Mouse (Mus musculus) G1E (cell line): ENCODE results near the gene Rora. TPM values are rescaled to one million over a fixed set of nuclear protein-coding genes. Genes with fewer than 3 reads are reported as not detected.

ENCODE experiments used
- ATAC-seq: 2 replicates; pipeline ENCODE4 v1.8.0; 2016; ENCODE audit warnings: mild to moderate bottlenecking; ENCODE audit not compliant: insufficient number of reproducible peaks, poor library complexity, low FRiP score, severe bottlenecking; ENCODE audit errors: extremely low read depth
- DNase-seq: peaks from one replicate; pipeline ENCODE4 v3.0.0; 2012; ENCODE audit warnings: low spot score
- H3K27me3 ChIP-seq: 2 replicates; pipeline ENCODE4 v1.6.1; 2012; ENCODE audit warnings: mild to moderate bottlenecking, low read length, inconsistent platforms; ENCODE audit not compliant: insufficient read depth
- H3K36me3 ChIP-seq: replicated peaks from 2 replicates; pipeline ENCODE3; 2012; ENCODE audit warnings: mild to moderate bottlenecking, inconsistent platforms
- H3K4me1 ChIP-seq: 2 replicates; pipeline ENCODE4 v1.6.1; 2012; ENCODE audit warnings: low read depth, low read length, inconsistent platforms, mixed read lengths; ENCODE audit not compliant: insufficient read depth
- H3K4me3 ChIP-seq: 2 replicates; pipeline ENCODE4 v1.5.1; 2012; ENCODE audit warnings: low read depth, mild to moderate bottlenecking, inconsistent platforms, low read length, moderate library complexity, mixed read lengths
- H3K9me3 ChIP-seq: replicated peaks from 2 replicates; pipeline ENCODE4 v1.6.1; 2012; ENCODE audit warnings: inconsistent platforms
- CTCF ChIP-seq: IDR thresholded peaks from 2 replicates; pipeline ENCODE4 v1.5.1; 2012; ENCODE audit warnings: low read depth, low read length, inconsistent platforms, mixed read lengths
- GATA1 ChIP-seq: IDR thresholded peaks from 2 replicates; pipeline ENCODE4 v1.6.1; 2012; ENCODE audit warnings: borderline replicate concordance, low read length, inconsistent platforms, mixed read lengths
- GATA2 ChIP-seq: IDR thresholded peaks from 2 replicates; pipeline ENCODE4 v1.6.1; 2012; ENCODE audit warnings: low read depth, low read length, inconsistent platforms, borderline replicate concordance
- POLR2AphosphoS5 ChIP-seq: IDR thresholded peaks from 2 replicates; pipeline ENCODE4 v1.6.1; 2012; ENCODE audit warnings: low read depth, low read length, inconsistent platforms; ENCODE audit not compliant: insufficient replicate concordance
- TAL1 ChIP-seq: conservative IDR thresholded peaks from 2 replicates; pipeline ENCODE4 v1.6.1; 2012; ENCODE audit warnings: low read depth, low read length, inconsistent platforms, mixed read lengths
- polyA plus RNA-seq: library from polyadenylated mRNA; stranded (reverse); fragments of >175 nt; gene quantifications from 2 replicates; pipeline ENCODE4 v1.2.3, GENCODE M21; 2012
- total RNA-seq, 2 experiments: library from RNA; stranded (forward) in 1 of 2; stranded (reverse) in 1 of 2; fragments of 200-1000 nt in 1 of 2; fragments of >200 nt in 1 of 2; fragmentation: Nextera tagmentation in 1 of 2; gene quantifications; 2 replicates each; pipeline ENCODE4 v1.2.3; 2014 to 2017

The Rora gene
- total and polyA plus RNA-seq, 3 experiments: 0.11 TPM; not detected in 2

GRCm38 (mm10) chr9:69044614-69045133 is 391.1 kb downstream of the Rora start:
- ATAC-seq (no peak), DNase-seq (no peak)
- TF ChIP-seq TAL1: no peak
- TF ChIP-seq GATA1: no peak
- TF ChIP-seq POLR2AphosphoS5: no peak
- TF ChIP-seq CTCF: no peak
- TF ChIP-seq GATA2: no peak
- Histone ChIP-seq H3K4me1 (no peaks in the 10 kb centered on the region), H3K36me3 (no peaks in the 10 kb centered on the region), H3K27me3 (no peaks in the 10 kb centered on the region), H3K4me3 (no peak overlapping the region), H3K9me3 (peaks cover 49% of the 10 kb centered on the region)

DNA sequence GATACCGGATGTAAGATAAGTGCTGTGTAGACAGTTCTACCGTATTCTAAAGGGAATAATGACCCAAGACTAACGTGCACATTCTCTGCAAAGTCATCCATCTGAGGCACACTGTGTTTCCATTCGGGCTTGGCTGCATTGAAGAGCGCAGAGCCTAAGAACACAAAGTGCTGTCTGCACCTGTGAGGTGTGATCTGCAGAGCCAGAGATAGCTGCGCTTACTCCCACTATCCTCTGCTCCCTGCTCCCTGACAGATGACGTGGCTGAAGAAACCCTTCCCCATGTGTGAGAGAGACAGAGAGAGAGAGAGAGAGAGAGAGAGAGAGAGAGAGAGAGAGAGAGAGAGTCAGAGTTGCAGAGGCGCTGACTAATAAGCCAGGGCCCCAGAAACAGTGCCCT is 392.3 kb downstream of the Rora start:
- TF ChIP-seq CTCF (no peak), GATA2 (no peak), TAL1 (no peak), GATA1 (no peak)
- no peak for ATAC-seq
- peaks cover 49% of the 10 kb centered on the region for H3K9me3 ChIP-seq
- no peak for DNase-seq
- H3K4me1 ChIP-seq: no peaks in the 10 kb centered on the region
- no peaks in the 10 kb centered on the region for H3K27me3 ChIP-seq
- no peaks in the 10 kb centered on the region for H3K36me3 ChIP-seq
- no peak overlapping the region for H3K4me3 ChIP-seq

GRCm38 (mm10) chr9:69050856-69051255 is 397.3 kb downstream of the Rora start:
- Histone ChIP-seq H3K27me3 (no peaks in the 10 kb centered on the region), H3K36me3 (no peaks in the 10 kb centered on the region), H3K4me3 (no peak overlapping the region), H3K9me3 (peaks cover 67% of the 10 kb centered on the region), H3K4me1 (no peaks in the 10 kb centered on the region)
- ATAC-seq: no peak
- TF ChIP-seq GATA1 (no peak), CTCF (no peak), GATA2 (no peak)
- no peak for DNase-seq

DNA sequence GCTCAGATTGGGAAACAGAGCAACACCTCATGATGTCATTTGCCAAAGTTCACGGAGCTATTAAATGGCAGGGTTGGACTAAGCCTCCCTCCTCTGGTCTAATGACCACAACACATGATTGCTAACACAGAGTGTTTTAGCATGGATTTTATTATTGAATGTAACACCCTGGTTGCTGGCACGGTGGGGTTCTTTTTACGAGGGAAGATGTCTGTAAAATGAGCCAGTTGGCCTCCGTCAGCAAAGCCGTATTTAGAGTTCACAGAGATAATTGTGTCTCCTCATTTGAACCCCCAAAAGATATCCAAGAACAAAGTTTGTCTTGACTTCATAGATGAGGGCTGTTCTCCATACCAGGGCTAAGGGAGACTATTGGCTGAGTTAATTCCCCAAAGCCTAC is 398.3 kb downstream of the Rora start:
- no peaks in the 10 kb centered on the region for H3K4me1 ChIP-seq
- H3K4me3 ChIP-seq: no peak overlapping the region
- peaks cover 61% of the 10 kb centered on the region for H3K9me3 ChIP-seq
- ATAC-seq (no peak), DNase-seq (no peak)
- H3K36me3 ChIP-seq: no peaks in the 10 kb centered on the region
- TF ChIP-seq POLR2AphosphoS5 (no peak), CTCF (no peak), GATA1 (no peak), TAL1 (no peak), GATA2 (no peak)
- H3K27me3 ChIP-seq: no peaks in the 10 kb centered on the region

GRCm38 (mm10) chr9:69055302-69055701 is 401.7 kb downstream of the Rora start:
- no peak for DNase-seq
- TF ChIP-seq GATA1: no peak
- no peak for TF ChIP-seq TAL1
- no peak for TF ChIP-seq CTCF
- TF ChIP-seq GATA2: no peak
- no peak for TF ChIP-seq POLR2AphosphoS5

DNA sequence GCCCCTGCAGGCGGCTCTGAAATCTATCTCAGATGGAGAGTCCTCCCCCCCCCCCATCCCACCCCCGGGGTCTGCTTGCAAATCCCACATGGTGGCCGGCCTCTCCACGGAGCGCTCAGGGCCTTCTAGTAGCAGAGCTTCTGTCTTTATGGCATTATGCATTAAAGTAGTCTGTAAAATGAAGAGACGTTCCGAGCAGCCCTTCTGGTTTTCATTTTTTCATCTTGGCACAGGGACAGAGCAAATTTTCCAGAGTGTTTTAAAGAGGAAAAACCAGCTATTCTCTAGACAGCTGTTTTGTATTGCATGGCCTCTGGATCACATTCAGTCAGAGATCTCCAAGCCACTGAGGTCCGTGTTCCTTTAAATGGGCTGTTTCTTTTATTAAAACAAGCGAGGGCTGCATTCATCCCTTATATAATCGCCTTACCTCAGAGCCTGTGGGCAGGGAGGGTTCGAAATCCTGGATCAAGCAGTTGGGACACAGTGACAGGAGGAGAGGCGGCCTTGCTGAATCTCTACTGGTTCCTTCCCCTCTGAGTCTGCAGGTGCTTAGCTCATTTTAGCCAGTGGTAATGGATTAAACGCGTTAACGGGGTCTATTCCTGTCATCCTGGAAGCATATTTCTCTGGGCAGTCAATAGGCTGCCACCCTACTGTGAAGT is 417.7 kb downstream of the Rora start:
- Histone ChIP-seq H3K36me3 (no peaks in the 10 kb centered on the region), H3K27me3 (no peaks in the 10 kb centered on the region), H3K4me3 (no peak overlapping the region), H3K4me1 (no peaks in the 10 kb centered on the region), H3K9me3 (peaks cover 51% of the 10 kb centered on the region)
- no peak for TF ChIP-seq TAL1
- no peak for TF ChIP-seq GATA2
- TF ChIP-seq POLR2AphosphoS5: no peak
- TF ChIP-seq CTCF: no peak
- TF ChIP-seq GATA1: no peak
- no peak for ATAC-seq
- DNase-seq: no peak

More at GRCm38 (mm10) chr9:69055302-69055701, 401.7 kb downstream of the Rora start:
- H3K9me3 ChIP-seq: peaks cover 59% of the 10 kb centered on the region
- no peak for ATAC-seq
- no peaks in the 10 kb centered on the region for H3K36me3 ChIP-seq
- H3K27me3 ChIP-seq: no peaks in the 10 kb centered on the region
- H3K4me3 ChIP-seq: no peak overlapping the region
- no peaks in the 10 kb centered on the region for H3K4me1 ChIP-seq
